Mouse (Mus musculus): ENCODE data around the gene Stk11. TPM values are rescaled to one million over a fixed set of nuclear protein-coding genes. Genes with fewer than 3 reads are reported as not detected.
A peak's percentile ranks its signal among the peaks of the same experiment; 100 is the strongest.
"Not testable (repeated sequence)": the region's sequence is repeated elsewhere in the genome, so short reads cannot be mapped to it uniquely, and the experiment has no call there.

Stk11 gene
- polyA plus RNA-seq, 1 experiment from 2014 or later: 16.9 TPM

GRCm38 (mm10) chr10:80161522-80162242 is 46.1 kb downstream of the Stk11 start:
- peak overlapping the region; percentile 89 for H3K27ac ChIP-seq (replicated peaks)
- H3K4me1 ChIP-seq: peaks cover 81% of the 10 kb centered on the region
- no peaks in the 10 kb centered on the region for H3K27me3 ChIP-seq (replicated peaks)
- no peaks in the 10 kb centered on the region for H3K9me3 ChIP-seq (replicated peaks)
- WGBS: 11% methylated on average over 7 of the region's 7 CpGs
- no peak for ATAC-seq (ENCODE audit: low FRiP score)
- peak overlapping the region; percentile 44; the same call in 1 of the 2 replicates for H3K4me3 ChIP-seq (replicated peaks)
- H3K4me2 ChIP-seq: peak overlapping the region; percentile 78
- peaks cover 11% of the 10 kb centered on the region for H3K36me3 ChIP-seq
- H3K9ac ChIP-seq (replicated peaks): peak overlapping the region; percentile 36; the same call in 1 of the 2 replicates

- Histone ChIP-seq H3K27me3 (replicated peaks) (no peaks in the 10 kb centered on the region), H3K4me2 (no peak overlapping the region), H3K36me3 (peaks cover 6% of the 10 kb centered on the region), H3K27ac (replicated peaks) (peak overlapping the region; percentile 89), H3K4me1 (peaks cover 81% of the 10 kb centered on the region), H3K4me3 (replicated peaks) (no peak overlapping the region), H3K9ac (replicated peaks) (no peak overlapping the region), H3K9me3 (replicated peaks) (no peaks in the 10 kb centered on the region)
- no peak for ATAC-seq (ENCODE audit: low FRiP score)
- 82% methylated on average over 3 of the region's 3 CpGs for WGBS
These were observed 46.6 kb downstream of the Stk11 start for GRCm38 (mm10) chr10:80162243-80162608.

- H3K36me3 ChIP-seq: peaks cover 3% of the 10 kb centered on the region; the same call in 1 of the 2 replicates
- H3K27ac ChIP-seq (replicated peaks): no peak overlapping the region
- no peak for ATAC-seq (ENCODE audit: low FRiP score)
- 76% methylated on average over 6 of the region's 6 CpGs for WGBS
- H3K9me3 ChIP-seq (replicated peaks): no peaks in the 10 kb centered on the region
- H3K9ac ChIP-seq (replicated peaks): no peak overlapping the region
- no peaks in the 10 kb centered on the region for H3K27me3 ChIP-seq (replicated peaks)
- H3K4me3 ChIP-seq (replicated peaks): no peak overlapping the region
- H3K4me2 ChIP-seq: no peak overlapping the region
- peaks cover 78% of the 10 kb centered on the region for H3K4me1 ChIP-seq
These were observed 47.2 kb downstream of the Stk11 start for GRCm38 (mm10) chr10:80162716-80163299.

- H3K9ac ChIP-seq (replicated peaks): peak overlapping the region; percentile 67; the same call in 1 of the 2 replicates
- WGBS: 77% methylated on average over 8 of the region's 8 CpGs
- peaks cover 74% of the 10 kb centered on the region for H3K4me1 ChIP-seq
- no peaks in the 10 kb centered on the region for H3K27me3 ChIP-seq (replicated peaks)
- no peaks in the 10 kb centered on the region for H3K9me3 ChIP-seq (replicated peaks)
- H3K4me3 ChIP-seq (replicated peaks): peak overlapping the region; percentile 48; the same call in 1 of the 2 replicates
- no peaks in the 10 kb centered on the region for H3K36me3 ChIP-seq
- no peak for ATAC-seq (ENCODE audit: low FRiP score)
- H3K27ac ChIP-seq (replicated peaks): peak overlapping the region; percentile 90
- peak overlapping the region; percentile 96 for H3K4me2 ChIP-seq
These were observed 48.1 kb downstream of the Stk11 start for GRCm38 (mm10) chr10:80163721-80164120.

GRCm38 (mm10) chr10:80164161-80164997 is 48.8 kb downstream of the Stk11 start:
- Histone ChIP-seq H3K36me3 (no peaks in the 10 kb centered on the region), H3K4me1 (peaks cover 74% of the 10 kb centered on the region), H3K4me3 (replicated peaks) (peak overlapping the region; percentile 48), H3K9me3 (replicated peaks) (no peaks in the 10 kb centered on the region), H3K9ac (replicated peaks) (peak overlapping the region; percentile 67), H3K27me3 (replicated peaks) (no peaks in the 10 kb centered on the region), H3K27ac (replicated peaks) (peak overlapping the region; percentile 90), H3K4me2 (peak overlapping the region; percentile 96)
- 8% methylated on average over 43 of the region's 44 CpGs for WGBS
- peak; percentile 1; the same call in 1 of the 2 replicates for ATAC-seq (ENCODE audit: low FRiP score)

- Histone ChIP-seq H3K4me3 (replicated peaks) (peak overlapping the region; percentile 48), H3K9me3 (replicated peaks) (no peaks in the 10 kb centered on the region), H3K27ac (replicated peaks) (peak overlapping the region; percentile 90), H3K9ac (replicated peaks) (peak overlapping the region; percentile 67), H3K4me2 (peak overlapping the region; percentile 96), H3K27me3 (replicated peaks) (no peaks in the 10 kb centered on the region), H3K36me3 (peaks cover 3% of the 10 kb centered on the region), H3K4me1 (peaks cover 77% of the 10 kb centered on the region)
- ATAC-seq (ENCODE audit: low FRiP score): peak; percentile 64
- under 1% methylated on average over 17 of the region's 17 CpGs for WGBS
These were observed 49.4 kb downstream of the Stk11 start for GRCm38 (mm10) chr10:80164998-80165344.

- peak; percentile 7; the same call in 1 of the 2 replicates for ATAC-seq (ENCODE audit: low FRiP score)
These were observed 50.0 kb downstream of the Stk11 start, which contains the start of gene Cirbp for GRCm38 (mm10) chr10:80165392-80166128. Cirbp (plus strand) TSS chr10:80165985.

GRCm38 (mm10) chr10:80166136-80166535 is 50.5 kb downstream of the Stk11 start:
- peaks cover 75% of the 10 kb centered on the region for H3K4me1 ChIP-seq
- H3K27me3 ChIP-seq (replicated peaks); ATAC-seq (ENCODE audit: low FRiP score); H3K9me3 ChIP-seq (replicated peaks): not testable (repeated sequence)
- H3K36me3 ChIP-seq: peaks cover 14% of the 10 kb centered on the region
- peak overlapping the region; percentile 96 for H3K4me2 ChIP-seq
- 90% methylated on average over 4 of the region's 4 CpGs for WGBS
- H3K4me3 ChIP-seq (replicated peaks): peak overlapping the region; percentile 48
- H3K9ac ChIP-seq (replicated peaks): peak overlapping the region; percentile 67
- peak overlapping the region; percentile 90 for H3K27ac ChIP-seq (replicated peaks)

More at GRCm38 (mm10) chr10:80165392-80166128, 50.0 kb downstream of the Stk11 start, which contains the start of gene Cirbp:
- Histone ChIP-seq H3K36me3 (peaks cover 9% of the 10 kb centered on the region), H3K4me2 (peak within 1 kb of the TSS; percentile 96), H3K9ac (replicated peaks) (peak within 1 kb of the TSS; percentile 67), H3K9me3 (replicated peaks) (no peaks in the 10 kb centered on the region), H3K4me3 (replicated peaks) (peak within 1 kb of the TSS; percentile 90), H3K4me1 (peaks cover 77% of the 10 kb centered on the region), H3K27me3 (replicated peaks) (no peaks in the 10 kb centered on the region), H3K27ac (replicated peaks) (peak within 1 kb of the TSS; percentile 90)
- WGBS: 9% methylated on average over 20 of the region's 20 CpGs

GRCm38 (mm10) chr10:80167460-80168037 is 51.9 kb downstream of the Stk11 start:
- ATAC-seq (ENCODE audit: low FRiP score): peak; percentile 92
- Histone ChIP-seq H3K9ac (replicated peaks) (peak overlapping the region; percentile 100), H3K4me3 (replicated peaks) (peak overlapping the region; percentile 90), H3K4me2 (peak overlapping the region; percentile 96), H3K9me3 (replicated peaks) (no peaks in the 10 kb centered on the region), H3K27me3 (replicated peaks) (no peaks in the 10 kb centered on the region), H3K4me1 (peaks cover 77% of the 10 kb centered on the region), H3K36me3 (peaks cover 25% of the 10 kb centered on the region), H3K27ac (replicated peaks) (peak overlapping the region; percentile 100)
- 0% methylated on average over 55 of the region's 55 CpGs for WGBS

- peak overlapping the region; percentile 96 for H3K4me2 ChIP-seq
- ATAC-seq (ENCODE audit: low FRiP score): peak; percentile 49
These were observed 52.5 kb downstream of the Stk11 start for GRCm38 (mm10) chr10:80168038-80168661.

More at GRCm38 (mm10) chr10:80168038-80168661, 52.5 kb downstream of the Stk11 start:
- peaks cover 79% of the 10 kb centered on the region for H3K4me1 ChIP-seq
- H3K4me3 ChIP-seq (replicated peaks): peak overlapping the region; percentile 90
- H3K27ac ChIP-seq (replicated peaks): peak overlapping the region; percentile 100
- H3K36me3 ChIP-seq: peaks cover 25% of the 10 kb centered on the region
- no peaks in the 10 kb centered on the region for H3K9me3 ChIP-seq (replicated peaks)
- under 1% methylated on average over 47 of the region's 48 CpGs for WGBS
- no peaks in the 10 kb centered on the region for H3K27me3 ChIP-seq (replicated peaks)
- peak overlapping the region; percentile 100 for H3K9ac ChIP-seq (replicated peaks)
